Mouse (Mus musculus): Measurements from ENCODE around the gene Psmc3. TPM values are rescaled to one million over a fixed set of nuclear protein-coding genes. Genes with fewer than 3 reads are reported as not detected.
A peak's percentile ranks its signal among the peaks of the same experiment; 100 is the strongest.

The Psmc3 gene
- total and polyA plus RNA-seq, 3 experiments: 214 to 284 (median 257) TPM

- TF ChIP-seq NELFE (IDR thresholded peaks at IDR 0.05; ENCODE audit: low read depth, low read length): no peak
These were observed 59.5 kb downstream of the Psmc3 start (continued) for GRCm38 (mm10) chr2:91113334-91113733.

GRCm38 (mm10) chr2:91113852-91114251 lies 60.0 kb downstream of the Psmc3 start:
- in situ Hi-C loops (cut with MboI; ENCODE audit: low pct_ligation_motif_present, low pct_unique_long_range_greater_than_20kb, low sequenced_read_pairs) (no loop called here), dilution Hi-C loops (cut with MboI; ENCODE audit: extremely low pct_ligation_motif_present, extremely low pct_unique_long_range_greater_than_20kb, low sequenced_read_pairs) (no loop called here)
- no peak for DNase-seq (ENCODE audit: extremely low read depth)
- H3K4me2 ChIP-seq (ENCODE audit: insufficient read depth, low read depth, poor library complexity, severe bottlenecking): no peak overlapping the region
- TF ChIP-seq E2F4 (IDR thresholded peaks at IDR 0.05; ENCODE audit: insufficient replicate concordance, low read depth, low read length) (no peak), MAFK (IDR thresholded peaks at IDR 0.05; ENCODE audit: insufficient replicate concordance, low read length) (no peak), CHD1 (IDR thresholded peaks at IDR 0.05; ENCODE audit: low read depth, low read length) (no peak), HCFC1 (IDR thresholded peaks at IDR 0.05; ENCODE audit: low read depth, low read length) (no peak)
- H3K27ac ChIP-seq (ENCODE audit: insufficient read depth, low read depth): no peak overlapping the region
- H3K4me1 ChIP-seq (ENCODE audit: control insufficient read depth in 1 of 2, insufficient read depth in 2 of 2): 0 out of 4 replicates have a peak, but pooled peaks cover 0 to 3% of the 10 kb centered on the region in 2 experiments
- H3K36me3 ChIP-seq (replicated peaks in 1 of 2; ENCODE audit: control insufficient read depth in 1 of 2, insufficient read depth in 1 of 2, low read length in 1 of 2): peaks cover 73 to 94% of the 10 kb centered on the region in 2 experiments
- H3K9me3 ChIP-seq (replicated peaks; ENCODE audit: low read length): no peaks in the 10 kb centered on the region
- no peaks in the 10 kb centered on the region for H3K27me3 ChIP-seq (replicated peaks)
- no peak overlapping the region for H3K4me3 ChIP-seq (replicated peaks in 1 of 3; ENCODE audit: low read depth in 2 of 3, low read length in 2 of 3, poor library complexity in 1 of 3)
- no peak overlapping the region for H3K9ac ChIP-seq (ENCODE audit: insufficient read depth, low read depth)
- H3K79me2 ChIP-seq (replicated peaks; ENCODE audit: control insufficient read depth, extremely low read depth, insufficient read depth, poor library complexity, severe bottlenecking): peaks cover 1% of the 10 kb centered on the region

- TF ChIP-seq POLR2A (IDR thresholded peaks at IDR 0.05; ENCODE audit: low read depth, low read length): no peak
- no peak for TF ChIP-seq ZNF384 (IDR thresholded peaks at IDR 0.05; ENCODE audit: low read depth, low read length)
- TF ChIP-seq SMC3 (IDR thresholded peaks at IDR 0.05; ENCODE audit: low read depth, low read length): peak; percentile 68
- no peak for TF ChIP-seq EP300 (IDR thresholded peaks at IDR 0.05; ENCODE audit: low read length)
- TF ChIP-seq MYC (IDR thresholded peaks at IDR 0.05; ENCODE audit: low read depth, low read length): no peak
- peak; percentile 69 for TF ChIP-seq RAD21 (IDR thresholded peaks at IDR 0.05; ENCODE audit: low read depth, low read length)
- TF ChIP-seq CTCF (conservative IDR thresholded peaks at IDR 0.05 in 1 of 2, IDR thresholded peaks at IDR 0.05 in 1 of 2; ENCODE audit: low read depth in 2 of 2, low read length in 2 of 2): peak in 1 of 2 experiments; percentile 96; a peak in 2 of 4 replicates
- Histone ChIP-seq H3K4me2 (ENCODE audit: insufficient read depth, low read depth, poor library complexity, severe bottlenecking) (no peak overlapping the region), H3K79me2 (replicated peaks; ENCODE audit: control insufficient read depth, extremely low read depth, insufficient read depth, poor library complexity, severe bottlenecking) (no peaks in the 10 kb centered on the region; the same call in none of the 2 replicates), H3K4me1 (ENCODE audit: control insufficient read depth in 1 of 2, insufficient read depth in 2 of 2) (peaks cover 0 to 5% of the 10 kb centered on the region in 2 experiments; a peak in 1 of 4 replicates), H3K4me3 (replicated peaks in 1 of 3; ENCODE audit: low read depth in 2 of 3, low read length in 2 of 3, poor library complexity in 1 of 3) (no peak overlapping the region), H3K36me3 (replicated peaks in 1 of 2; ENCODE audit: control insufficient read depth in 1 of 2, insufficient read depth in 1 of 2, low read length in 1 of 2) (peaks cover 63 to 86% of the 10 kb centered on the region in 2 experiments), H3K27ac (ENCODE audit: insufficient read depth, low read depth) (no peak overlapping the region), H3K9me3 (replicated peaks; ENCODE audit: low read length) (no peaks in the 10 kb centered on the region), H3K9ac (ENCODE audit: insufficient read depth, low read depth) (no peak overlapping the region), H3K27me3 (replicated peaks) (no peaks in the 10 kb centered on the region)
- DNase-seq (ENCODE audit: extremely low read depth): peak; percentile 58
- dilution Hi-C loops (cut with MboI; ENCODE audit: extremely low pct_ligation_motif_present, extremely low pct_unique_long_range_greater_than_20kb, low sequenced_read_pairs): no loop called here
- in situ Hi-C loops (cut with MboI; ENCODE audit: low pct_ligation_motif_present, low pct_unique_long_range_greater_than_20kb, low sequenced_read_pairs): no loop called here
These were observed 61.2 kb downstream of the Psmc3 start for GRCm38 (mm10) chr2:91114781-91115577.

All from CH12.LX (cell line).